Mouse (Mus musculus) limb, embryonic 13.5 days (tissue): ENCODE results near the gene Hipk2. TPM values are rescaled to one million over a fixed set of nuclear protein-coding genes. Genes with fewer than 3 reads are reported as not detected.

Source experiments
- ATAC-seq: fragments of 200-750 bp; cut with Nextera tagmentation; 2 replicates; pipeline ENCODE4 v1.8.0; 2017; ENCODE audit warnings: low read depth, moderate number of reproducible peaks, moderate TSS enrichment; ENCODE audit not compliant: low FRiP score
- H3K27ac ChIP-seq: fragments of 300-500 bp; sonication (generic); 2 replicates; pipeline ENCODE4 v1.5.1; 2015; ENCODE audit warnings: inconsistent platforms, mild to moderate bottlenecking, moderate library complexity
- H3K27me3 ChIP-seq: fragments of 300-500 bp; sonication (generic); 2 replicates; pipeline ENCODE4 v1.6.1; 2015; ENCODE audit warnings: mild to moderate bottlenecking, inconsistent platforms
- H3K36me3 ChIP-seq: fragments of 300-500 bp; sonication (generic); 2 replicates; pipeline ENCODE4 v1.6.1; 2015; ENCODE audit warnings: inconsistent platforms, mild to moderate bottlenecking, moderate library complexity
- H3K4me1 ChIP-seq: fragments of 300-500 bp; sonication (generic); 2 replicates; pipeline ENCODE4 v1.6.1; 2015; ENCODE audit warnings: inconsistent platforms
- H3K4me2 ChIP-seq: fragments of 300-500 bp; sonication (generic); replicated peaks from 2 replicates; pipeline ENCODE4 v1.6.1; 2015; ENCODE audit warnings: inconsistent platforms, mild to moderate bottlenecking, moderate library complexity
- H3K4me3 ChIP-seq: fragments of 300-500 bp; sonication (generic); 2 replicates; pipeline ENCODE4 v1.5.1; 2015; ENCODE audit warnings: moderate library complexity, mild to moderate bottlenecking, inconsistent platforms
- H3K9ac ChIP-seq: fragments of 300-500 bp; sonication (generic); 2 replicates; pipeline ENCODE4 v1.6.1; 2015; ENCODE audit warnings: mild to moderate bottlenecking, inconsistent platforms
- H3K9me3 ChIP-seq: fragments of 300-500 bp; sonication (generic); 2 replicates; pipeline ENCODE4 v1.6.1; 2016; ENCODE audit warnings: inconsistent platforms
- WGBS: fragments of 180-500 bp; shearing (Covaris S2); methylation state at CpG from one replicate; pipeline ENCODE4 v1.1.7; 2015; 5-methylcytosine and 5-hydroxymethylcytosine counted together
- polyA plus RNA-seq: library from polyadenylated mRNA; unstranded; fragments of >200 nt; fragmentation: Nextera tagmentation; extraction: Ambion mirVana; gene quantifications from 2 replicates; pipeline ENCODE4 v1.2.1, GENCODE M21; 2015

The Hipk2 gene
- 19.6 and 19.8 TPM in 2 replicates for polyA plus RNA-seq

DNA sequence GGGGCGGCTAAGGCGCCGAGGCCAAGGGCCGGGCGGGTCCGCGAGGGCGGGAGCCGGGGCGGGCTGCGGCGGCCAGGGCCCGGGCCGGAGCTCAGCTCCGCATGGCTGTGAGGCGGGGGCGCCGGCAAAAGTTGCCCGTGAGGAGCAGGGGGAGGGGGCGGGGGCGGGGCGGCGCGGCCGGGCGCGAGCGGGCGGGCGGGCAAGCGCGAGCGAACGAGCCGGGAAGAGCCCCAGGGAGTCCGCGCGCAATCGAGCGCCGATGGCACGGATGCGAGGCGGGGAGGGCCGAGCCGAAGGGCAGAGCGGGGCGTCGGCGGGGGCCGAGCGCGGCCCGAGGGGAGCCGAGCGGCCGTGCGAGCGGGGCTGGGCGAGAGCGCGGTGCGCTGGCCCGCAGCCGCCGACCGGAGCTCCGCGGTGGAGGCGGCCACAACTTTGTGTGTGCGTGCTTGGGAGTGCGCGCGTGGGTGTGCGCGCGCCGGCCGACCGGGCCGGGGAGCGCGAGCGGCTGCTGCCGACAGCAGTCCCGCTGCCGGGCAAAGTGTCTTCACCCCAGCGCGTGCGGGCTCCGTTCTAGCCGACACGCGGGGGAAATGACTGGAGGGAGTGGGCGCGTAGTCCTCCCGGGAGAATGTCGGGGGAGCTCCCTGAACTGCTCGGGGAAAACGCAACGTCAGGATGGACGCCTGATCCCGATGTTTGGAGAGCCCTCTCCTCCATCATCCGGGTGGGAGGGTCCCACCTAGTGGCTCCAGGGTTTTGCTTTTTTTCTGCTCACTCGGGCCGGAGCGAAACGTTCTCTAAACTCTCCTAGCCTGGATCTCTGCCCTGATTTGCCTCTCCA is at the start of gene Hipk2:
Gene Hipk2 (minus strand): TSS at position 95 of the 841 bp plus-strand sequence.
- peaks cover 31% of the 10 kb centered on the region for H3K4me1 ChIP-seq
- peak within 1 kb of the TSS; percentile 72 for H3K4me2 ChIP-seq
- H3K9ac ChIP-seq = peak within 1 kb of the TSS; percentile 100
- H3K36me3 ChIP-seq = no peaks in the 10 kb centered on the region
- no peaks in the 10 kb centered on the region for H3K27me3 ChIP-seq
- H3K27ac ChIP-seq = peak within 1 kb of the TSS; percentile 97
- H3K9me3 ChIP-seq = no peaks in the 10 kb centered on the region
- peak; percentile 93 for ATAC-seq
- under 1% methylated on average over 96 of the region's 108 CpGs for WGBS
- peak within 1 kb of the TSS; percentile 98 for H3K4me3 ChIP-seq

DNA sequence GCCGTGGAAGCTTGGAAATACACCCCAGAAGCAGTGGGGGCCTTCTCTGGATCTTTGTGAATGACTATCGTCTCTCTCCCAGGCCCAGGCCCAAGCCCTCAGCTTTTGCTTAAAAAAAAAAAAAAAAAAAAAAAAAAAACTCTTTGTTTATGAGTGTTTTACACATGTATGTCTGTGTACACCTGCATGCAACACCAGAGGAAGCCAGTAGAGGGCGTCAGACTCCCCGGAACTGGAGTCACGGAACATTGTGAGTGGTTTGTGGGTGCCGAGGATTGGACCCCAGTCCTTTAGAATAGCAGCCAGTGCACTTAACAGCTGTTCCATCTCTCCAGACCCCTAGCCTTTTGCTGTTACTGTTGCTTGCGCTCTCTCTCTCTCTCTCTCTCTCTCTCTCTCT is 49.8 kb upstream of the Hipk2 start:
- Histone ChIP-seq H3K4me3 (no peak overlapping the region), H3K9me3 (no peaks in the 10 kb centered on the region), H3K4me1 (peaks cover 17% of the 10 kb centered on the region), H3K36me3 (no peaks in the 10 kb centered on the region), H3K9ac (no peak overlapping the region), H3K27me3 (0 out of 2 replicates have a peak, but pooled peaks cover 2% of the 10 kb centered on the region), H3K4me2 (peak overlapping the region; percentile 56), H3K27ac (no peak overlapping the region)
- no peak for ATAC-seq
- WGBS = 50% methylated on average over 7 of the region's 7 CpGs

DNA sequence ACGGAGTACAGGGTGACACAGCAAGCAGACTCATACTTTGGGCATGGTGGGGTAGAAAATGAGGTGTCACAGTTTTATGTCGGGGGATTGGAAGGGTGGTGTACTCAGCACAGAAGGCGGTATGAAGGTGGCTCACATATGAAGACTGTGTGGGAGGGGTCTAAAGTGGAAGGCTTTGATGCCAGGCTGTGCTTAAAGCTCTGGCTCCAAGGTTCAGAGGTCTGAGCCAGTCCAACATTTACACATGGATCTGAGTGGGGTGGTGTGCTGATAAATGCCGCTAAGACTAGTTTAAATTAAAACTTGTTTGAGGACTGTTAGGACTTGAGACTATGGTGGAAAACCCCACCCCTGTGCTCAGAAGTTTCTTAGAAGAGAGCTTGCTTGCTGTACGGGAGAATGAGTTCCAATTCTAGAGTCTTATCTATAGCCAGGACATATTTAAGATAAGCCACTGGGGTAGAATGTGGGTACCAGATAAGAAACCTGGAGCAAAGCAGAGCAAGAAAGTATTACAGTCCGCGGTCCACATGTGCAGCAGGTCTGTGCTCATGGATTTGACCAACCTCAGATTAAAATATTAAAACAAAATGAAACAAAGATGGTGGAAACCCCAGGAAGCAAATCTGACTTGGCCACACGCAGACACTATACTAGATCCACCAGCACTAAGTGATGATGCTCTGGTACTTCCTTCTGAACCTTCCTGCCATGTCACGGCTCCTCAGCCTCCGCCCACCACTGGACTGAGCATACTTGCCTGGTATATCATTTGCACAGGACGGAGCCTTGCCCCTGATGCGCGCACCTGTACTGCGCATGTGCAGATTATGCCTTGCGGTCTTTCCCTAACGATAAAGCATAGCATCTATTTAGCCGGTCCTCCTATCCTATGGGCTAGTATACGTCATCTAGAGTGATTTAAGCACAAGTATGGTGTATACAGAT is 48.2 kb upstream of the Hipk2 start:
- 0 out of 2 replicates have a peak, but pooled peaks cover 2% of the 10 kb centered on the region for H3K27me3 ChIP-seq
- no peaks in the 10 kb centered on the region for H3K36me3 ChIP-seq
- 91% methylated on average over 18 of the region's 18 CpGs for WGBS
- H3K9me3 ChIP-seq = no peaks in the 10 kb centered on the region
- H3K27ac ChIP-seq = no peak overlapping the region
- H3K4me2 ChIP-seq = no peak overlapping the region
- no peak for ATAC-seq
- H3K4me1 ChIP-seq = peaks cover 17% of the 10 kb centered on the region
- H3K4me3 ChIP-seq = no peak overlapping the region
- no peak overlapping the region for H3K9ac ChIP-seq

DNA sequence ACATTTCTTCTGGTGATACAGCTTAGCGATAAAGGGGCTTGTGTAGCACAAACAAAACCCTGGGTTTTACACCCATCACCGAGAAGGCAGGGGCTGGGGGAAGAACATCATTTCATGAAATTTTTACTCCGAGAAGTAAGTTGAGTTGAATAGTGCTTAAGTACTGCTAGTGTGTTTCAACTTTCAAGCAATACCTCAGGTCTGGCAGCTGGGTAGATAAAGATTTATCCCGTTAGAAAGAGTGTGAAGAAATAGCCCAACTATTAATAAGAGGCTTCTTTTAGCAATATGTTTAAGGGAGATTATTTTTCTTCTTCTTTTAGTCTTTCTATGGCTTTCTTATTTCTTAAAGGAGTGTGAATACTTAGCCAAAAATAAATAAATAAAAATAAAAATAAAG is 47.5 kb upstream of the Hipk2 start:
- Histone ChIP-seq H3K36me3 (no peaks in the 10 kb centered on the region), H3K27me3 (0 out of 2 replicates have a peak, but pooled peaks cover 2% of the 10 kb centered on the region), H3K9me3 (no peaks in the 10 kb centered on the region), H3K27ac (no peak overlapping the region), H3K9ac (no peak overlapping the region), H3K4me3 (no peak overlapping the region), H3K4me2 (no peak overlapping the region), H3K4me1 (peaks cover 17% of the 10 kb centered on the region)
- WGBS = 86% methylated on average over 4 of the region's 4 CpGs
- ATAC-seq = no peak

DNA sequence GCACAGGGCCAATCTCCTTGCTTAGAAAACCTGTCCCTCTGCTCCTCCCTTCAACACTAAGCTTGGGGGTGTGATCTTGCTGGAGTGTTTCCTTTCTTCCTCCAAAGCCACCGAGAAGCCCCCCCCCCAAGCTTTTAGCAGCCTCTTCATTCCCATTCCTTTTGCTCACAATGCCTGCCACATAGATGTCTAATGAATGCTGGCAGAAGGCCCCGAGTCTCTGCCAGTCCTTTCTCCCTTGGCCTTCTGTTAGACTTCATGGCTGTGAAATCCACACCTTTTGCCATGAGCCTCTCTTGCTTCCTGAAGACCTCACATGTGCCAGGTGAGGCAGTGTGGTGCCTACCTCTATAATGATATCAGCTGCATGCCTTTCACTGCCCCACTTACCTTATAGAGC is 46.6 kb upstream of the Hipk2 start:
- H3K9me3 ChIP-seq = no peaks in the 10 kb centered on the region
- no peak for ATAC-seq
- H3K4me2 ChIP-seq = no peak overlapping the region
- H3K27me3 ChIP-seq = no peaks in the 10 kb centered on the region
- H3K4me1 ChIP-seq = peaks cover 17% of the 10 kb centered on the region
- WGBS = 65% methylated on average over 2 of the region's 2 CpGs
- no peak overlapping the region for H3K4me3 ChIP-seq
- no peak overlapping the region for H3K9ac ChIP-seq
- H3K27ac ChIP-seq = no peak overlapping the region
- no peaks in the 10 kb centered on the region for H3K36me3 ChIP-seq

DNA sequence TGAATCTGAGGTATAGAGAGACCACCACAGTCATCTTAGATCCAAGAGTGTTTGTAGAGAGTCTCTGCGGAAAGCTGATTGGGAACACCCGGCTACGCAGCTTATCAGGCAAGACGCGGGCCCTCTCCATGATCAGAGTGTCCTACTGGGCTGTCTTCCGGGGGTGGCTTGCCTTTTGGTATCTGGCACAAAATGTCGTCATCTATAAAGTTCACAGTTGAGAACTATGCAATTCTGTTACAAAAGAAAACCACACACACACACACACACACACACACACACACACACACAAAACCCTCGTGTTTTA is 45.8 kb upstream of the Hipk2 start:
- 88% methylated on average over 8 of the region's 8 CpGs for WGBS
- Histone ChIP-seq H3K9ac (no peak overlapping the region), H3K36me3 (no peaks in the 10 kb centered on the region), H3K4me1 (peaks cover 10% of the 10 kb centered on the region), H3K4me3 (no peak overlapping the region), H3K27me3 (no peaks in the 10 kb centered on the region), H3K27ac (no peak overlapping the region), H3K9me3 (no peaks in the 10 kb centered on the region), H3K4me2 (no peak overlapping the region)
- ATAC-seq = no peak

DNA sequence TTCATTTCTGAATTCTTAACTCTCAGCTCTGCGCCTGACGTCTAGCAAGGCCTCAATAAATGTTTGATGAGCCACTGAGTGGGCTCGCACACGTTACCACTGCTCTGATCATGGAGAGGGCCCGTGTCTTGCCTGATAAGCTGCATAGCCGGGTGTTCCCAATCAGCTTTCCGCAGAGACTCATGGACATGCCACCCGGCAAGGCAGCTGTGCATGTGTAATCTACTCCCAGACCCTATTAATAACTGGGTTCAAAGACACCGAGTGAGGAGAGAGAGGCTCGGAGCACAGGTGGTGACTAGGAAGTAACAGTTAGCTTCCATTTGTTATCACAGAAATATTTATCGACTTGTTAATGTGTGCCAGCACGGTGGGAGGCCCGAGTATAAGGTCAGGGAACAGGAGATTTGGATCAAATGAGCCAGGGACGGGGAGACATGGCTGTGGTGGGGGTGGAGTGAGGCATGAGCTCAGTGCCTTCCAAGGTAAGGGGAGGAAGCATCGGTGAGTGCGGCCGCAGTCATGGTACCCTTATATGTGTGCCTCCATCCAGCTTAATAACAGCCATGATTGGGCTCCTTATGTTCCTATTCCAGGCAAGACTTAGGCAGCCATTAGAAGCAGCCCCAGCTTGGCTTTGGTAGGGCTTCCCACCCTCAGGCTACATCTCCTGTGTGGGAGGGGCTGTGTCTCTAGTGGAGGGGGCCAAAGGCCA is 45.3 kb upstream of the Hipk2 start:
- no peaks in the 10 kb centered on the region for H3K9me3 ChIP-seq
- no peak overlapping the region for H3K4me3 ChIP-seq
- no peaks in the 10 kb centered on the region for H3K36me3 ChIP-seq
- H3K9ac ChIP-seq = no peak overlapping the region
- WGBS = 69% methylated on average over 17 of the region's 17 CpGs
- H3K4me2 ChIP-seq = no peak overlapping the region
- H3K4me1 ChIP-seq = peaks cover 5% of the 10 kb centered on the region
- H3K27me3 ChIP-seq = no peaks in the 10 kb centered on the region
- no peak overlapping the region for H3K27ac ChIP-seq
- 0 out of 2 replicates have a peak, but pooled peaks have one; percentile 36 for ATAC-seq

DNA sequence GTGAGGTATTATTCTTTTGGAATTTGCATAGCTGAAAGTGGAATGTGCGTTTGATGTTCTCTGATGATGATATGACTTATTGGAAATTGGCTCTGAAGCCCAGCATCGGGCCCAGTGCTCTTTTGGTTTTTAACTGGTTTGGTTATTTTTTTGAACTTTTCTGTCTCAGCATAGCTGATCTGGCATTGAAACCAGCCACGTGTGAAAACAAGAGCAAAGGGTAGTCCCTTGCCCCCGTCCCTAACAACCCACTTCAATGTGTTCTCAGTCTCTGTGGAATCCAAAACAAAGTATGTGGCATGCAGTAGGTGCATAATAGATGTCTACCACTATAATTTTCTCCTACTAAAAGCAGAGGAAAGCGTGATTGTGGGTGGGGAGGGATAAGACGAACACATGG is 44.2 kb upstream of the Hipk2 start:
- Histone ChIP-seq H3K27ac (no peak overlapping the region), H3K4me3 (no peak overlapping the region), H3K9me3 (no peaks in the 10 kb centered on the region), H3K27me3 (no peaks in the 10 kb centered on the region), H3K4me2 (no peak overlapping the region), H3K9ac (no peak overlapping the region), H3K4me1 (peaks cover 14% of the 10 kb centered on the region), H3K36me3 (no peaks in the 10 kb centered on the region)
- ATAC-seq = no peak
- WGBS = 86% methylated on average over 6 of the region's 6 CpGs

DNA sequence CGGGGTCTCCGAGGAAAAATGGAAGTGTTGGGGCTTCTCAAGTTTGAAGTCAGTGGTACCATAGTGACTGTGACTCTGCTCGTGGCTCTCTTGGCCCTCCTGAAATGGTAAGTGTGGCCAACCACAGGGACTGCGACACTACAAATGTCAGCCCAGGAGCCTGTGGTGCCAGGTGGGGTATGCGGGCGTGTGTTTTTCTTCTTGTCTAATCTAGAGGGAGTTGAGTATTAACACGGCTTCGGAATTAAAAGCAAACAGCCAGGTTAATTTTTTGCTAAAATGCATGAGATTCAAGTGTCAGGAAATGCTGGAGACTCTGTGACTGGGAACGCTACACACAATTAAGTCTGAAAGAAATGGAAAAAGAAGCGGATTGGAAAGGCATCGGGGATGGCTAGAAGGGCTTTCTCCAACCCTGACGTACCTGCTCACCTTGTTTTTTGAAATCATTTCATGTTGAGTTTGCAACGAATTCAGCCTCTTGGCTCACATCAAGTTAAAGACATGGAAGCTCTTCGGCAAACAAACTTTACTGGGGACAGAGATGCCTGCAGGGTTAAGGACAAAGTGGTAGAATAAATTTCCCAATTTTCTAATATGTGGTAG is 43.3 kb upstream of the Hipk2 start:
- no peaks in the 10 kb centered on the region for H3K9me3 ChIP-seq
- 86% methylated on average over 14 of the region's 14 CpGs for WGBS
- no peaks in the 10 kb centered on the region for H3K36me3 ChIP-seq
- no peak overlapping the region for H3K27ac ChIP-seq
- no peak overlapping the region for H3K4me3 ChIP-seq
- H3K4me1 ChIP-seq = peaks cover 14% of the 10 kb centered on the region
- no peak overlapping the region for H3K4me2 ChIP-seq
- H3K9ac ChIP-seq = no peak overlapping the region
- no peak for ATAC-seq
- no peaks in the 10 kb centered on the region for H3K27me3 ChIP-seq

DNA sequence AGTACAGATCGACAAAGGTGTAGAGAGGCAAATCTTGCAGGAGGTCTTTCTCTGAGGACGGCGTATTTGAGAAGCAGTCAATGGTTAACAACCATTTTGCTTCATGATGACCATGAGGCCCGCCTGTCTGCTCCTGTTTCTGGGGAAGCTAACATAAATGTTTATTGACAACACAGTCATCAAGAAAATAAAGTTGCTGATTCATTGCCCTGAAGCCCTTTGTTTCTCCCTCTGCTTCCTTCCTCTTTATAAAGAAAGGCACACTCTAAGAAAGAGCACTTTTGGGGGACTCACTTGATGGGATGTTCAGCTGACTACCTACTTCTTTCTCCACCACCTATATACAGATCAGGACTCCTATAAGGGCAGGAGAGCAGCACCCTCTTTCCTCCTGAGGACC is 42.8 kb upstream of the Hipk2 start:
- no peaks in the 10 kb centered on the region for H3K27me3 ChIP-seq
- no peak overlapping the region for H3K4me3 ChIP-seq
- H3K4me2 ChIP-seq = no peak overlapping the region
- H3K4me1 ChIP-seq = peaks cover 14% of the 10 kb centered on the region
- no peak for ATAC-seq
- no peak overlapping the region for H3K9ac ChIP-seq
- WGBS = 90% methylated on average over 4 of the region's 4 CpGs
- H3K27ac ChIP-seq = no peak overlapping the region
- H3K9me3 ChIP-seq = no peaks in the 10 kb centered on the region
- no peaks in the 10 kb centered on the region for H3K36me3 ChIP-seq

DNA sequence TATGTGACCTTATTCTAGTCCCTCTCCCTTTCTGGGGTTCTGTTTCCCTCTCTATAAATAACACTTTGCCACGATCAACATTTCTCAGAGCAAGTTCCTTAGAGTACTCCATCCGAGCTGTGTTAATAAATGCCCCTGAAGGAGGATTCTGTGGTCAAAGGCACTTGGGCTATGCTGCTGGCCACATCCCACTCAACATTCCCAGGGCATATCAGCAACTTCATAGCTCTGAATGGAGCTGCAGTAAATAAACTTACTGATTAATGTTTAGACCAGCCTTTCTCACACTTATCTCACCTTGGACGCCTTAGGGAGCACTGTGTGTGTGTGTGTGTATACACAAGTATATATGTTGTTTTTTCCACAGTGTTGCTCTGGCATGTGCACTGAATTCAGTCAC is 41.5 kb upstream of the Hipk2 start:
- Histone ChIP-seq H3K9ac (no peak overlapping the region), H3K4me1 (peaks cover 14% of the 10 kb centered on the region), H3K36me3 (no peaks in the 10 kb centered on the region), H3K27me3 (no peaks in the 10 kb centered on the region; the same call in 1 of the 2 replicates), H3K4me2 (no peak overlapping the region), H3K27ac (no peak overlapping the region), H3K4me3 (no peak overlapping the region), H3K9me3 (no peaks in the 10 kb centered on the region)
- 69% methylated on average over 3 of the region's 3 CpGs for WGBS
- no peak for ATAC-seq
